Mouse (Mus musculus): ENCODE data around the gene Defb6. TPM values are rescaled to one million over a fixed set of nuclear protein-coding genes. Genes with fewer than 3 reads are reported as not detected.

Defb6 gene
- polyA plus RNA-seq (2015; fragmentation: Nextera tagmentation; extraction: Ambion mirVana) = not detected in 2 replicates

DNA sequence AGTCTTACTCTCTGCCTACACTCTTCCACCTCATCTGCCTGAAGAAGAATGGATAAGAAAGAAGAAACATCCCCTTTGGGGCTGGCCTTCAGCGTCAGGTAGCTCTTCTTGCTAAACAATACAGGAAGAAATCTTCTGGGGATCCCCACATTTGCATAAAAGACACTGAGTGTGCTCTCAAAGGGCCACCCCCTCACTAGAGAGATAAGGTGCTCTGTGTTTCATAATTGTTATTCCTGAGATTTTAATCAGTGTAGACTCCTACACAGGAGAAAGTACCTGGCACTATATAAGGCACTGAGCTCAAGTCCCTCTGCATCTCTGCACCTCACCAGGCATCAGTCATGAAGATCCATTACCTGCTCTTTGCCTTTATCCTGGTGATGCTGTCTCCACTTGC is at the start of gene Defb6:
Defb6 (plus strand) TSS at position 318 of the 400 bp plus-strand sequence.
- no peak for ATAC-seq (ENCODE audit: insufficient number of reproducible peaks, low FRiP score, low TSS enrichment, low read depth)
- 49% methylated on average over 1 of the region's 1 CpGs for WGBS

DNA sequence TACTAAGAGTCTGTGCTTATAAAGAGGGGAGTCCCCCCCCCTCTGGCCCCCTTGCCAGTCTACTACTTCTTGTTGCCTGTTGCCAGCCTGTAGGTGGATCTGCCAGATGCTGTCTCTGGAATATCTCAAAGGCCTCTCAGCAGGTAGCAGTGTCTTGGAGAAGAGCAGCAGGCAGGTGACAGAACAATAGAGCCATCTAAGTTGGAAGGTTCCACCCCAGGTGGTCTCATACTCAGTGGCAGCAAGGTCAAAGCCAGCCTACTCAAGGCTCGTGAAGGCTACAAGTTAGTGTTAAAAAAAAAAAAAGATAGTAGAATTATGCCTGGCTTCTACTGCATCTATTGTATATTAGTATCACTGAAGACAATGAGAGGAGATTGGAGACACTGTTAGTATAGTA is 12.8 kb downstream of the Defb6 start:
- Histone ChIP-seq H3K4me1 (no peaks in the 10 kb centered on the region), H3K4me2 (no peak overlapping the region), H3K9me3 (no peaks in the 10 kb centered on the region), H3K36me3 (no peaks in the 10 kb centered on the region), H3K27me3 (no peaks in the 10 kb centered on the region), H3K27ac (no peak overlapping the region), H3K4me3 (no peak overlapping the region), H3K9ac (no peak overlapping the region)
- ATAC-seq (ENCODE audit: insufficient number of reproducible peaks, low FRiP score, low TSS enrichment, low read depth) = no peak
- 78% methylated on average over 1 of the region's 1 CpGs for WGBS

More for the DNA sequence above, at the start of gene Defb6:
- Histone ChIP-seq H3K27ac (no peak within 1 kb of the TSS), H3K27me3 (no peaks in the 10 kb centered on the region), H3K36me3 (no peaks in the 10 kb centered on the region), H3K9ac (no peak within 1 kb of the TSS), H3K9me3 (0 out of 2 replicates have a peak, but pooled peaks cover 8% of the 10 kb centered on the region), H3K4me3 (no peak within 1 kb of the TSS), H3K4me1 (no peaks in the 10 kb centered on the region), H3K4me2 (no peak within 1 kb of the TSS)

DNA sequence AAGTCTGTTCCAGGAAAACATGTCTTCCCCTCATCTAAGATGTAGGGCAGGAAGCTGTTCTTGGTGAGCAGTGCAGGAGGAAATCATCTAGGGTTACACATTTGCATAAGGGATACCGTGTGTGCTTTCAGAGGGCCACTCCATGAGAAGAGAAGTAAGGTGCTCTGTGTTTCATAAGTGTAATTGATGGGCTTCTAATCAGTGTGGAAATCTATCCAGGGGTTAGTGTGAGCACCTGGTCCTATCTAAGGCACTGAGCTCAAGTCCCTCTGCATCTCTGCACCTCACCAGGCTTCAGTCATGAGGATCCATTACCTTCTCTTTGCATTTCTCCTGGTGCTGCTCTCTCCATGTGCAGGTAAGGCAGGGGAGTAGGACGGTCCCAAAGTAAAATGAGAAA is 14.3 kb downstream of the Defb6 start, which contains the start of gene Defb46:
Defb46 (plus strand) TSS at position 301 of the 400 bp plus-strand sequence.
- Histone ChIP-seq H3K36me3 (no peaks in the 10 kb centered on the region), H3K4me3 (no peak within 1 kb of the TSS), H3K4me2 (no peak within 1 kb of the TSS), H3K9ac (no peak within 1 kb of the TSS), H3K9me3 (no peaks in the 10 kb centered on the region), H3K27ac (no peak within 1 kb of the TSS), H3K27me3 (no peaks in the 10 kb centered on the region), H3K4me1 (no peaks in the 10 kb centered on the region)
- ATAC-seq (ENCODE audit: insufficient number of reproducible peaks, low FRiP score, low TSS enrichment, low read depth) = no peak
- WGBS = 62% methylated on average over 2 of the region's 2 CpGs

DNA sequence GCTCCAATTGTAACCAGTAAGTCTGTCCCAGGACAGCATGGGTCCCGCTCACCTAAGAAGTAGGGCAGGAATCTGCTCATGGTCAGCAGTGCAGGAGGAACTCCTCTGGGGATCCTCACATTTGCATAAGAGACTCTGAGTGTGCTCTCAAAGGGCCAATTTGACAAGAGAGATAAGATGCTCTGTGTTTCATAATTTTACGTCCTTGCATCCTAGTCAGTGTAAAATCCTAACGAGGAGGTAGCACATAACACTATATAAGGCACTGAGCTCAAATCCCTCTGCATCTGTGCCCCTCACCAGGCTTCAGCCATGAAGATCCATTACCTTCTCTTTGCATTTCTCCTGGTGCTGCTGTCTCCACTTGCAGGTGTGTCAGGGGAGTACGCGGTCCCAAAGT is 22.0 kb downstream of the Defb6 start, which contains the start of gene Defb5:
Defb5 (plus strand) TSS at position 301 of the 400 bp plus-strand sequence.
- no peaks in the 10 kb centered on the region for H3K9me3 ChIP-seq
- H3K4me3 ChIP-seq = no peak within 1 kb of the TSS
- no peaks in the 10 kb centered on the region for H3K4me1 ChIP-seq
- no peaks in the 10 kb centered on the region for H3K36me3 ChIP-seq
- H3K27me3 ChIP-seq = no peaks in the 10 kb centered on the region
- no peak within 1 kb of the TSS for H3K27ac ChIP-seq
- WGBS = 89% methylated on average over 5 of the region's 5 CpGs
- ATAC-seq (ENCODE audit: insufficient number of reproducible peaks, low FRiP score, low TSS enrichment, low read depth) = no peak
- no peak within 1 kb of the TSS for H3K4me2 ChIP-seq
- no peak within 1 kb of the TSS for H3K9ac ChIP-seq

DNA sequence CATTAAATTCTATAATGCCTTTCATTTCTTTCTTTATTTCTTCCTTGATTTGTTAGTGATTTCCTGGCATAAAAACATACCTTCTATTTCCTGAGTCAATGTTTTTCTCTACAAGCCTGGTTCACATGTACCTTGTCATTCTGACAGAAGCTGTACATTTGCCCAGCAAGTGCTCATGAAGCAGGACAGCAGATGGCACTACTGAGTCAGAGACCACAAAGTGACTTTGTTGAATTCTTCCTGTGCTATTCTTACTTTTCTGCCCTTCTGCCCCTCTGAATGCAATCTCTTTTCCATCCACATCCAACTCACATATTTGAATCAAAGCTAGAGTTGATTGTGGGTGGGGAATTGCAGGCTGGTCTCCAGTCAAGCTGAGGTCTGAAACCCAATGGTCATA is 32.9 kb downstream of the Defb6 start:
- no peak overlapping the region for H3K9ac ChIP-seq
- no peaks in the 10 kb centered on the region for H3K9me3 ChIP-seq
- no peaks in the 10 kb centered on the region for H3K4me1 ChIP-seq
- no peak overlapping the region for H3K27ac ChIP-seq
- ATAC-seq (ENCODE audit: insufficient number of reproducible peaks, low FRiP score, low TSS enrichment, low read depth) = no peak
- no peaks in the 10 kb centered on the region for H3K36me3 ChIP-seq
- H3K4me3 ChIP-seq = no peak overlapping the region
- H3K27me3 ChIP-seq = no peaks in the 10 kb centered on the region
- H3K4me2 ChIP-seq = no peak overlapping the region

DNA sequence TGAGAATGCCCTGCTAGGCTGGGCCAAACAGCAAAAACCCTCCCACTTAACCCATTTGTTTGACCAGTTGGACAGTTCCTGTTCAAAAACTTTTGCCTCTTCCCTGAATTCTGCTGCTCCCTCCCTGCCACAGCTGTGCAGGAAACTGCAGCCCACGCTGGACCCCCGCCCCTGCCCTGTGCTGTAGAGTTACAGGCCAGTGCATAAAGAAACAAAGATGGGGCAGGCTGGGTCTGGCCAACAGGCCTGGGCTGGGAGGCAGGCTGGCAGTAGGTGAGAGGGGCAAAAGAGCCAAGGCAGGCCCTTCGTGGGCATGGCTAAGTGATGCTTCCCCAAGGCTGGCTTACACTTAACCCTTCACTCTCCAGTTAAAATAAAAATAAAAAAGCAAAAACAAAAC is 34.4 kb downstream of the Defb6 start:
- Histone ChIP-seq H3K36me3 (no peaks in the 10 kb centered on the region), H3K27me3 (no peaks in the 10 kb centered on the region), H3K27ac (no peak overlapping the region), H3K4me3 (no peak overlapping the region), H3K9me3 (no peaks in the 10 kb centered on the region), H3K4me2 (no peak overlapping the region), H3K4me1 (no peaks in the 10 kb centered on the region), H3K9ac (no peak overlapping the region)
- no peak for ATAC-seq (ENCODE audit: insufficient number of reproducible peaks, low FRiP score, low TSS enrichment, low read depth)
- 58% methylated on average over 3 of the region's 3 CpGs for WGBS

Other genes with a start within 250 kb of the Defb6 start
- not detected in 2 replicates for gene Defb40, start 247.2 kb upstream of the Defb6 start, polyA plus RNA-seq (2015; fragmentation: Nextera tagmentation; extraction: Ambion mirVana)
- not detected in 2 replicates for gene Defb37, start 234.4 kb upstream of the Defb6 start, polyA plus RNA-seq (2015; fragmentation: Nextera tagmentation; extraction: Ambion mirVana)
- not detected in 2 replicates for gene Defb38, start 198.9 kb upstream of the Defb6 start, polyA plus RNA-seq (2015; fragmentation: Nextera tagmentation; extraction: Ambion mirVana)
- not detected in 2 replicates for gene Defb39, start 160.7 kb upstream of the Defb6 start, polyA plus RNA-seq (2015; fragmentation: Nextera tagmentation; extraction: Ambion mirVana)
- not detected in 2 replicates for gene Defb12, start 110.6 kb upstream of the Defb6 start, polyA plus RNA-seq (2015; fragmentation: Nextera tagmentation; extraction: Ambion mirVana)
- not detected in 2 replicates for gene Defb34, start 101.7 kb upstream of the Defb6 start, polyA plus RNA-seq (2015; fragmentation: Nextera tagmentation; extraction: Ambion mirVana)
- not detected in 2 replicates for gene Gm45826, start 84.7 kb upstream of the Defb6 start, polyA plus RNA-seq (2015; fragmentation: Nextera tagmentation; extraction: Ambion mirVana)
- 5.5 and 8.6 TPM in 2 replicates for gene Defb14, start 31.1 kb upstream of the Defb6 start, polyA plus RNA-seq (2015; fragmentation: Nextera tagmentation; extraction: Ambion mirVana)
- gene Defb4, start 26.8 kb upstream of the Defb6 start, polyA plus RNA-seq (2015; fragmentation: Nextera tagmentation; extraction: Ambion mirVana) = 5.0 and 5.7 TPM in 2 replicates
- not detected in 2 replicates for gene Defb46, start 14.4 kb downstream of the Defb6 start, polyA plus RNA-seq (2015; fragmentation: Nextera tagmentation; extraction: Ambion mirVana)
- not detected in 2 replicates for gene Defb5, start 22.1 kb downstream of the Defb6 start, polyA plus RNA-seq (2015; fragmentation: Nextera tagmentation; extraction: Ambion mirVana)
- gene Defb3, start 67.9 kb downstream of the Defb6 start, polyA plus RNA-seq (2015; fragmentation: Nextera tagmentation; extraction: Ambion mirVana) = not detected in 2 replicates
- not detected in 2 replicates for gene Defb8, start 222.1 kb downstream of the Defb6 start, polyA plus RNA-seq (2015; fragmentation: Nextera tagmentation; extraction: Ambion mirVana)

Measured in limb, embryonic 15.5 days (tissue).